Mouse (Mus musculus) neural tube, embryonic 12.5 days (tissue): ENCODE data around the gene Lhfpl2. TPM values are rescaled to one million over a fixed set of nuclear protein-coding genes. Genes with fewer than 3 reads are reported as not detected.

Experiments
- ATAC-seq: fragments of 200-750 bp; cut with Nextera tagmentation; 2 replicates; pipeline ENCODE4 v1.8.0; 2017; ENCODE audit warnings: low read depth, mild to moderate bottlenecking, moderate TSS enrichment, moderate library complexity; ENCODE audit not compliant: low FRiP score
- H3K27ac ChIP-seq: fragments of 300-500 bp; sonication (generic); 2 replicates; pipeline ENCODE4 v1.5.1; 2016
- H3K27me3 ChIP-seq: fragments of 300-500 bp; sonication (generic); replicated peaks from 2 replicates; pipeline ENCODE4 v1.6.1; 2016; ENCODE audit warnings: mild to moderate bottlenecking
- H3K36me3 ChIP-seq: fragments of 300-500 bp; sonication (generic); 2 replicates; pipeline ENCODE4 v1.6.1; 2016; ENCODE audit warnings: mild to moderate bottlenecking
- H3K4me1 ChIP-seq: fragments of 300-500 bp; sonication (generic); 2 replicates; pipeline ENCODE4 v1.6.1; 2016
- H3K4me2 ChIP-seq: fragments of 300-500 bp; sonication (generic); replicated peaks from 2 replicates; pipeline ENCODE4 v1.6.1; 2016; ENCODE audit warnings: mild to moderate bottlenecking
- H3K4me3 ChIP-seq: fragments of 300-500 bp; sonication (generic); 2 replicates; pipeline ENCODE4 v1.5.1; 2016
- H3K9ac ChIP-seq: fragments of 300-500 bp; sonication (generic); 2 replicates; pipeline ENCODE4 v1.6.1; 2016; ENCODE audit warnings: mild to moderate bottlenecking
- H3K9me3 ChIP-seq: fragments of 300-500 bp; sonication (generic); 2 replicates; pipeline ENCODE4 v1.6.1; 2016; ENCODE audit warnings: mild to moderate bottlenecking
- WGBS: fragments of 180-500 bp; shearing (Covaris S2); methylation state at CpG from one replicate; pipeline ENCODE4 v1.1.7; 2016; 5-methylcytosine and 5-hydroxymethylcytosine counted together
- polyA plus RNA-seq: library from polyadenylated mRNA; unstranded; fragments of >200 nt; fragmentation: Nextera tagmentation; extraction: Ambion mirVana; gene quantifications from 2 replicates; pipeline ENCODE4 v1.2.1, GENCODE M21; 2016

The Lhfpl2 gene
- polyA plus RNA-seq, 1 experiment from 2014 or later = 24.2 TPM

- H3K36me3 ChIP-seq = no peaks in the 10 kb centered on the region
- peak overlapping the region; percentile 40 for H3K9ac ChIP-seq
- no peaks in the 10 kb centered on the region for H3K9me3 ChIP-seq
- H3K4me1 ChIP-seq = peaks cover 29% of the 10 kb centered on the region
- ATAC-seq = no peak
- WGBS = 32% methylated on average over 16 of the region's 16 CpGs
- no peak overlapping the region for H3K27ac ChIP-seq
- H3K4me2 ChIP-seq = peak overlapping the region; percentile 81
- H3K4me3 ChIP-seq = peak overlapping the region; percentile 38
- H3K27me3 ChIP-seq = peaks cover 28% of the 10 kb centered on the region
Observed at GRCm38 (mm10) chr13:94174577-94175279, 117.1 kb downstream of the Lhfpl2 start.

GRCm38 (mm10) chr13:94175379-94176050, 117.9 kb downstream of the Lhfpl2 start:
- no peak overlapping the region for H3K27ac ChIP-seq
- no peak overlapping the region for H3K4me3 ChIP-seq
- peak overlapping the region; percentile 81; the same call in 1 of the 2 replicates for H3K4me2 ChIP-seq
- ATAC-seq = no peak
- H3K36me3 ChIP-seq = no peaks in the 10 kb centered on the region
- no peaks in the 10 kb centered on the region for H3K9me3 ChIP-seq
- peaks cover 29% of the 10 kb centered on the region for H3K4me1 ChIP-seq
- WGBS = 68% methylated on average over 6 of the region's 6 CpGs
- no peak overlapping the region for H3K9ac ChIP-seq
- peaks cover 28% of the 10 kb centered on the region for H3K27me3 ChIP-seq

DNA sequence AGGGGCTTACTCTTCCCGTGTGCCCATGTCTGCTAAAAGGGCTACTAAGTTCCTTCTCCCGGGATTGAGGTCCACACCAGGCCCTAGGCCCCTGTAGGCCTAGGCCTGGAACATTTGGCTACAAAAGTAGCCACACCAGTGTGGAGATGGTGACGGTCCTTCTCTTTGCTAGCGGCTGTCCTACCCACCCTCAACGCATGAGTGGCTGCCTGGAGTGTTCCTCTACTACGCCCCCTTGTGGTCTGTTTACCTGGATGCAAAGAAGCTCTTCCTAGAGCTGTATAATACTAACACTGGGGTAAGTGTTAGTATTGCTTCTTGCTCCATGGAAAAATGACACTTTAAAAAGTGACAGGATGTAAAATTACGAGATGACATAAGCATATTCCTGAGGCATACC, 119.6 kb downstream of the Lhfpl2 start:
- 64% methylated on average over 7 of the region's 7 CpGs for WGBS
- Histone ChIP-seq H3K4me1 (peaks cover 29% of the 10 kb centered on the region), H3K9ac (no peak overlapping the region), H3K4me2 (no peak overlapping the region), H3K27me3 (peaks cover 28% of the 10 kb centered on the region), H3K9me3 (no peaks in the 10 kb centered on the region), H3K4me3 (no peak overlapping the region), H3K27ac (no peak overlapping the region), H3K36me3 (no peaks in the 10 kb centered on the region)
- ATAC-seq = no peak

- no peak overlapping the region for H3K4me3 ChIP-seq
- H3K27ac ChIP-seq = no peak overlapping the region
- no peak for ATAC-seq
- peaks cover 21% of the 10 kb centered on the region for H3K4me1 ChIP-seq
- peaks cover 17% of the 10 kb centered on the region for H3K27me3 ChIP-seq
- H3K9me3 ChIP-seq = no peaks in the 10 kb centered on the region
- H3K9ac ChIP-seq = no peak overlapping the region
- no peak overlapping the region for H3K4me2 ChIP-seq
- WGBS = 78% methylated on average over 11 of the region's 11 CpGs
- H3K36me3 ChIP-seq = no peaks in the 10 kb centered on the region
Observed at GRCm38 (mm10) chr13:94178401-94179040, 120.9 kb downstream of the Lhfpl2 start.

- H3K27me3 ChIP-seq = peaks cover under 1% of the 10 kb centered on the region
- no peak overlapping the region for H3K27ac ChIP-seq
- H3K9me3 ChIP-seq = no peaks in the 10 kb centered on the region
- H3K9ac ChIP-seq = no peak overlapping the region
- peaks cover 10% of the 10 kb centered on the region for H3K4me1 ChIP-seq
- no peaks in the 10 kb centered on the region for H3K36me3 ChIP-seq
- H3K4me3 ChIP-seq = no peak overlapping the region
- no peak overlapping the region for H3K4me2 ChIP-seq
- WGBS = 92% methylated on average over 5 of the region's 5 CpGs
- ATAC-seq = no peak
Observed at GRCm38 (mm10) chr13:94180477-94181420, 123.2 kb downstream of the Lhfpl2 start.

DNA sequence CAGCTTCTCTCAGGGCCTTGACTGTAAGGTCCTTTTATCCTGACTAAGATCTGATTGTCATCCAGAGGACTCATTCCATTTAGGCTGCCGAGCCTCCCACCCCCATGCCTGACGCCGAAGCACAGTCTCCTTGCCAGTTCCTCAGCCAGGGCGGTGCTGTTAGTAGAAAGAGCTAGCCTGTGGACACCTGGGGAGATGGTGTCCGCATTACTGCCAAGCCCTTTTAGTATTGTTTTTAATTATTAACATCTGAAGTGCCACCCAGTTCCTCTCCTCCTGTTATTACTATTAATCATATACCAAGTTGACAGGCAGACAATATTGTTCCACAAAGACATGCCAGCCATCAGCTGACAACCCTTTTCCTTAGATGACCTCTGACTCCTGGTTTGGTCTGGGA, 124.4 kb downstream of the Lhfpl2 start:
- Histone ChIP-seq H3K36me3 (no peaks in the 10 kb centered on the region), H3K27me3 (no peaks in the 10 kb centered on the region), H3K27ac (no peak overlapping the region), H3K9me3 (no peaks in the 10 kb centered on the region), H3K4me1 (peaks cover 10% of the 10 kb centered on the region), H3K4me3 (no peak overlapping the region), H3K9ac (no peak overlapping the region), H3K4me2 (no peak overlapping the region)
- WGBS = 83% methylated on average over 5 of the region's 5 CpGs
- no peak for ATAC-seq

- peaks cover 15% of the 10 kb centered on the region for H3K4me1 ChIP-seq
- no peaks in the 10 kb centered on the region for H3K36me3 ChIP-seq
- no peak overlapping the region for H3K4me2 ChIP-seq
- no peak for ATAC-seq
- H3K27me3 ChIP-seq = no peaks in the 10 kb centered on the region
- no peaks in the 10 kb centered on the region for H3K9me3 ChIP-seq
- no peak overlapping the region for H3K9ac ChIP-seq
- H3K4me3 ChIP-seq = no peak overlapping the region
- H3K27ac ChIP-seq = no peak overlapping the region
- 90% methylated on average over 8 of the region's 8 CpGs for WGBS
Observed at GRCm38 (mm10) chr13:94183372-94184021, 125.9 kb downstream of the Lhfpl2 start.

DNA sequence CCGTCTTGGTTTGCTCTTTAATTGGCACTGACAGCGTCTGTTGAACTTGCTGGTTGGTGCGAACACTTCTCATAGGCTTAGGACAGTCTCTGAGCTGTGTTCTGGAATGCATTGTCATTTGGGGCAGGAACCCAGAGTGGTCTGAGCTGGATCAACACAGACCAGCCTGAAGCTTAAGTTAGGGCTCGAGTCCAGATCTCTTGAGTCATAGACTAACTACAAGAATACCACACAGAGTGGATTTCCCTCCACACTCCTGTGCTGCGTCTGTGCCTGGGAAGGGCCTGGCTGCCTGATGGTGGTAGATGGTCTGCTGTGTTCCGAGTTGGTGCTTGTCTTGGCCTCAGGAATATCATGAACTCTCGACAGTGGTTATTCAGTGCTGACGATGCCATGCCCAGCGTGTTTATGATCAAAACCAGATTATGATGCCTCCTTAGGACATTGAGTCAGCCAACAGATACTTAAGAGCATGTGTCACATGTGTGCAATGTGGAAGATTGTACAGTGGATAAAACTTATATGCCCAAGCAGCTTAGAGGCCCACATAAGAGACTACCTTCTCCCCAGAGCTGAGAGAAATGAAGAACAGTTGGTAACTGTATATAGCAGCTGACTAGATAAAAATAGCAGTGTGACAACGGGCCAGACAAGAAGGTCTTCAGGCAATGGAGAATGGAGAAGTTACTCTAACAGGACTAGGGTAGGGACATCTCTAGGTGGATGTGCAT, 127.3 kb downstream of the Lhfpl2 start:
- Histone ChIP-seq H3K27ac (no peak overlapping the region), H3K9me3 (no peaks in the 10 kb centered on the region), H3K27me3 (no peaks in the 10 kb centered on the region), H3K36me3 (no peaks in the 10 kb centered on the region), H3K4me2 (no peak overlapping the region), H3K9ac (no peak overlapping the region), H3K4me3 (no peak overlapping the region), H3K4me1 (peaks cover 14% of the 10 kb centered on the region)
- 95% methylated on average over 10 of the region's 10 CpGs for WGBS
- no peak for ATAC-seq

DNA sequence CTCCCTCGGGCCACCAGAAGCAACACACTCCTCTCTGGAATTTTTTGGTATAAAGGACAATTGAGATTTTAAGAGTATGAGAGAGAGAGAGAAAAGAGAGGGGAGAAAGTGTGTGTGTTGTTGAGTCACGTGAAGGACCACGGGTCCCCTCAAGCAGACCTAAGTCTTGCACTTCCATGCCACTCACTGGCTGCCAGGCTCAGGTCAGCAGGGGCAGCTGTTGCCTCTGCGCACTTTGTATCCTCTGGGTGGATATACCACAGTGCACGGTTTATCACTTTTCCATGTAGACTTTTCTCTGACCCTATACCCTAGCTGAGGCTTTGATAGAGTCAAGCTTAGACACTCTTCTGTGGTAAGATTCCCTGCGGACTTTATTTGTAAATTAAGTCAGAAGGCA, 128.0 kb downstream of the Lhfpl2 start:
- Histone ChIP-seq H3K9ac (no peak overlapping the region), H3K4me3 (no peak overlapping the region), H3K4me1 (peaks cover 14% of the 10 kb centered on the region), H3K4me2 (no peak overlapping the region), H3K27me3 (no peaks in the 10 kb centered on the region), H3K27ac (no peak overlapping the region), H3K36me3 (no peaks in the 10 kb centered on the region), H3K9me3 (no peaks in the 10 kb centered on the region)
- no peak for ATAC-seq
- WGBS = 92% methylated on average over 5 of the region's 6 CpGs

- H3K4me1 ChIP-seq = peaks cover 14% of the 10 kb centered on the region
- WGBS = 30% methylated on average over 10 of the region's 10 CpGs
- H3K27ac ChIP-seq = no peak overlapping the region
Observed at GRCm38 (mm10) chr13:94188200-94189086, 130.8 kb downstream of the Lhfpl2 start.

More at GRCm38 (mm10) chr13:94188200-94189086, 130.8 kb downstream of the Lhfpl2 start:
- Histone ChIP-seq H3K4me2 (no peak overlapping the region), H3K9me3 (no peaks in the 10 kb centered on the region), H3K27me3 (no peaks in the 10 kb centered on the region), H3K36me3 (peaks cover 4% of the 10 kb centered on the region; the same call in 1 of the 2 replicates), H3K9ac (no peak overlapping the region), H3K4me3 (no peak overlapping the region)
- ATAC-seq = no peak
